Mouse (Mus musculus) E14TG2a.4 (cell line): Measurements from ENCODE around the gene Cbln3.

Experiments used
- H3K27me3 ChIP-seq: 2 replicates; pipeline ENCODE4 v1.6.1; 2014; ENCODE audit warnings: low read length, control low read depth; ENCODE audit not compliant: insufficient read depth
- H3K36me3 ChIP-seq: 2 replicates; pipeline ENCODE4 v1.6.1; 2014; ENCODE audit warnings: low read length, control low read depth; ENCODE audit not compliant: insufficient read depth
- H3K4me1 ChIP-seq: replicated peaks from 2 replicates; pipeline ENCODE4 v1.6.1; 2014; ENCODE audit warnings: low read depth, low read length, control low read depth
- H3K4me3 ChIP-seq: replicated peaks from 2 replicates; pipeline ENCODE4 v1.5.1; 2014; ENCODE audit warnings: mild to moderate bottlenecking, low read length
- H3K9me3 ChIP-seq: 2 replicates; pipeline ENCODE4 v1.6.1; 2014; ENCODE audit warnings: low read length, control low read depth
- CTCF ChIP-seq: conservative IDR thresholded peaks from 2 replicates; pipeline ENCODE4 v1.5.1; 2014; ENCODE audit warnings: low read length
- NANOG ChIP-seq: IDR thresholded peaks from 2 replicates; pipeline ENCODE4 v1.6.1; 2014; ENCODE audit warnings: borderline replicate concordance, low read length, mixed read lengths
- POU5F1 ChIP-seq: IDR thresholded peaks from 2 replicates; pipeline ENCODE4 v1.6.1; 2014; ENCODE audit warnings: low read length, borderline replicate concordance

Cbln3 gene

DNA sequence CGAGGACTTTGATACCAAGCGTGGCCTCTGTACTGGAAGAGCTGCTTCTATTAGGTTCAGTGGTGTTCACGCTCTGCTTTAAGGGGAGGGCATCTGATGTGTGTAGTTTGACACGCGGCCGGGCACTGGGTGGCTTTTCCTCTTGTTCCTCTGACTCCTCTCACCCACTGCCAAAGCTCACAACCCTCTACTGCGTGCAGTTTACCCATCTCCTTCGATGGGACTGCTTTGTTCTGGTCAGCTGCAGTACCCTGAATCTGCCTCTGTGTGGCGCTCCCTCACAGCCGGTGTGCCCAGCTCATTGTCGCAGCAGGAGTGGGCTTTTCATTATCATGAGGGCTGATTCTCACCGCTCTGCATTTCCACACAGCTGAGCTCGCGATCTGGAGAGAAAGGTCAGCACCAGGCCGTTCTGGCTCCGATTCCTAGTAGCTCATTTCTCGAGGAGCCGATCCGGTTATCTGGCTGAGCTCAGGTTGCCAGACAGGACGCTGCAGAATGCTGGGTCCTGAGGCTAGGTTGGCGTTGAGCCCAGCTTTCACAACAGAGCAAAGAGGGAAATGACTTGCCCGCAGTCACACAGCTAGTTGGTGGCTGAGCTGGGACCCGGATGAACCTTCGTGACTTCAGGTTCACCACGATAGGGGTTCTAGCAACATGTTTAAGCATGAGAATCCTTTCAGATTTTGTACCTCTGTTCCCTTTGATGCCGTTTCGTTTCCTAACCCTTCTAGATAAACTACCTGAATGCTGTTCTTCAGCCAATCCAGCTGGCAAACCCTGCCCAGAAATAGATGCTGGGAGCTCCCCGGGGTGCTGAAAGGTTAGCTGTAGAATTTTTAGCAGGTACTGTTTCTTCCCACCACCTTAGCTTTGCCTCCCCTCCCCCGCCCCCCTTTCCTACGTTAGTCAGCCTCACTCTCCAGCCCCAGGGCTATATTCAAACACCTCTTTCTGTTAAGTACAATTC, 10.2 kb downstream of the Cbln3 start:
- Histone ChIP-seq H3K27me3 (peaks cover 16% of the 10 kb centered on the region), H3K4me1 (peaks cover 69% of the 10 kb centered on the region), H3K4me3 (peak overlapping the region; percentile 67), H3K36me3 (peaks cover 27% of the 10 kb centered on the region), H3K9me3 (0 out of 2 replicates have a peak, but pooled peaks cover 3% of the 10 kb centered on the region)
- TF ChIP-seq CTCF (peak; percentile 96), POU5F1 (no peak)

DNA sequence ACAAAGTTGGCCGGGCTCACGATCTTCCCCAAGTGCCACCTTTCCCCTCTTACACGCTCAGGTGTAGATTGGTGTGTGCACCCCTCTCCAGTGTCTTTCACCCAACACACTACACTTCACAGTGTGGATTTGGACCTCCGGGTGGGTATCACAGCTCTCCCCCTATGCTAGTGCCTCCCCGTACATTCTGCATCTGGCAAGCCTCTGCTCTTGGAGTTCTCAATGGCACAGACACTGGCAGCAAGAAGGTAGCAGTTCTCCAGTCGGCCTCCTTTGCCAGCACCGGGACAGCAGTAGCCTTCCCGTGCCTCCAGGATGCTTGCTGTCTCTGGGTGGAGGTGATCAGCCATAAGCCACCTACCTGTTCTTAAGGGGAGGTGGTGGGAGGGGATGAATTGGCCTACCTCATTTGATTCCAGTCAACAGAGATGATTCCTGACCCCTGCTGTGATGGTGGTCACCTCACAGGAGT, 10.9 kb downstream of the Cbln3 start:
- peaks cover 16% of the 10 kb centered on the region for H3K27me3 ChIP-seq
- H3K9me3 ChIP-seq, result 0 out of 2 replicates have a peak, but pooled peaks cover 3% of the 10 kb centered on the region
- TF ChIP-seq CTCF (no peak), NANOG (no peak), POU5F1 (no peak)
- peaks cover 72% of the 10 kb centered on the region for H3K4me1 ChIP-seq
- no peak overlapping the region for H3K4me3 ChIP-seq
- peaks cover 27% of the 10 kb centered on the region for H3K36me3 ChIP-seq

DNA sequence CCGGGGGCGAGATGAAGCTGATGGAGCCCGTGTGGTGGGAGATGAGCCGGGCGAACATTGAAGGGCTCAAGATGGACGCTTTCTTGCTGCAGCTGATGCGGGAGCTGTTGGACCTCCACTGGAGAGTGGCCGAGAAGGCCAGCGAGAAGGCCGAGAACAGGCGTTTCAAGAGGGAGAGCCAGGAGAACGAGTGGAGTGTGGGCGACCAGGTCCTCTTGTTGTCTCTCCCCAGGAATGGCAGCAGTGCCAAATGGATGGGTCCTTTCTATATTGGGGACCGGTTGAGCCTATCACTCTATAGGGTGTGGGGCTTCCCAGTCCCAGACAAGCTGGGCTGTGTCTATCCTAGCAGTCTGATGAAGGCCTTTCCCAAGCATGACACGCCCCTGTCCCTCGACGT, 11.6 kb downstream of the Cbln3 start:
- Histone ChIP-seq H3K9me3 (0 out of 2 replicates have a peak, but pooled peaks cover 3% of the 10 kb centered on the region), H3K4me1 (peaks cover 74% of the 10 kb centered on the region), H3K36me3 (peaks cover 27% of the 10 kb centered on the region), H3K27me3 (peaks cover 12% of the 10 kb centered on the region; the same call in 1 of the 2 replicates), H3K4me3 (peak overlapping the region; percentile 43)
- TF ChIP-seq CTCF (no peak), POU5F1 (no peak), NANOG (no peak)

DNA sequence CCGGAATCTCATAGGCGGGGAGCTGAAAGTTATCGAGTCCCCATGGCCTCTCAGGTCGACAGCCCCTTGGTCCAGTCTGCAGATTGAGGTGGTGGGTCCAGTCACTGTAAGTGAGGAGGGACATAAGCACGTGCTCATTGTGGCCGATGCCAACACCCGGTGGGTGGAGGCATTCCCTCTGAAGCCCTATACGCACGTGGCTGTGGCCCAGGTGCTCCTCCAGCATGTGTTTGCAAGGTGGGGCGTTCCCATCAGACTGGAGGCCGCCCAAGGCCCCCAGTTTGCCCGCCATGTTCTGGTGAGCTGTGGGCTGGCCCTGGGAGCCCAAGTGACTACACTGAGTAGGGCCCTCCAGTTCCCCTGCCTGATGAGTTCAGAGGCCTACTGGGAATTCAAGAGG, 12.2 kb downstream of the Cbln3 start:
- peak overlapping the region; percentile 43 for H3K4me3 ChIP-seq
- H3K27me3 ChIP-seq, result peaks cover 9% of the 10 kb centered on the region; the same call in 1 of the 2 replicates
- H3K9me3 ChIP-seq, result 0 out of 2 replicates have a peak, but pooled peaks cover 3% of the 10 kb centered on the region
- H3K36me3 ChIP-seq, result peaks cover 27% of the 10 kb centered on the region
- peaks cover 76% of the 10 kb centered on the region for H3K4me1 ChIP-seq
- no peak for TF ChIP-seq POU5F1
- TF ChIP-seq CTCF, result no peak
- TF ChIP-seq NANOG, result no peak

DNA sequence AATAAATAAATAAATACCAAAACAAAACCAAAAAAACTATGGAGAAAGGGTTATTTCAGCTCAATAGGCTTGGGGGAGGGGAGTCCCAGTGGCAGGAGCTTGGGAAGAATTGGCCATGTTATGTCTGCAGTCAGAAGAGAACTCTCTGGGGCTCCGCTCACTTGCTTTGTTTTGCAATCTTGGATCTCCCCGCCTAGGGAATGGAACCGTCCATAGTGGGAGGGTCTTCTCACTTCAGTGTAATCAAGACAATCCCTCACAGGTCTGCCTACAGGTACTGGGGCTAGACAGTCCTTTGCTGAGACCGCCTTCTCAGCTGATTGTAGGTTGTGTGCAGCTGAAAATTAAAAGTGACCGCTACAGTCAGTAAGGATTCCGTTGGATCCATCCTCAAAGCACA, 14.7 kb downstream of the Cbln3 start:
- H3K27me3 ChIP-seq, result no peaks in the 10 kb centered on the region
- no peak for TF ChIP-seq NANOG
- TF ChIP-seq CTCF, result no peak
- TF ChIP-seq POU5F1, result no peak
- no peak overlapping the region for H3K4me3 ChIP-seq
- 0 out of 2 replicates have a peak, but pooled peaks cover 3% of the 10 kb centered on the region for H3K9me3 ChIP-seq
- peaks cover 50% of the 10 kb centered on the region for H3K36me3 ChIP-seq
- peaks cover 74% of the 10 kb centered on the region for H3K4me1 ChIP-seq

DNA sequence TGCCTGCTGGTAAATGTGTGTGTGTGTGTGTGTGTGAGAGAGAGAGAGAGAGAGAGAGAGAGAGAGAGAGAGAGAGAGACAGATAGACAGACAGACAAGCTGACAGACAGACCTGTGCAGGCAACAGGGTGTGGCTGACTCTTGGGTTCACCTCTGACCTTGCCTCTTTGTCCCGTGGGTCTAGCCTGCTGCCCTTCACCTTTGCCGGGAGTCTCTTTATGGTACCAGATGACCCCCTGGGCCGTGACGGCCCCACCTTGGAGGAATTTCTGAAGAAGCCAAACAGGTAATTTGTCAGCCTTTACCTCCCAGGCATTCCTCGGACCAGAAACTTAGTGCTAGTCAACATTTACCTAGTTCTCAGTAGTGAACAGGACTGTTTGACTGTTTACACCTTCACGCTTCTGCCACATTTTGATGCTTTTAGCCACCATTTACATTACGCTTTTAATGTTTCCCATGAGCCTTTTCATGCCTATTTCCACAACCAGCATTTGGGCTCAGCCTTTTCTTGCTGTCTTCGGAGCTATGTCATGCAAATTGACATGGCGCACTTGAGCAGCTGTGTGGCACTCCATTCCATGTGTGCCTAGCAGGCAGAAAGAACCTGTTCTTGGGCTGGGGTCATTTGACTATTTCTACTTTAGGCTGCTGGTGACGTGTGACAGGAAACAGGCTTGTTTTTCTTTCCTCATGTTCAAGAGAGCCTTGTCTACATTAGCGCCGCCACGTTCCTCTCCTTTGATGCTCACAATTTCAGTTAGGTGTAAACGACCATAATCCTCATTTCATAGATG, 15.8 kb downstream of the Cbln3 start:
- Histone ChIP-seq H3K36me3 (peaks cover 57% of the 10 kb centered on the region), H3K9me3 (0 out of 2 replicates have a peak, but pooled peaks cover 3% of the 10 kb centered on the region), H3K27me3 (no peaks in the 10 kb centered on the region), H3K4me1 (peaks cover 72% of the 10 kb centered on the region), H3K4me3 (peak overlapping the region; percentile 39)
- TF ChIP-seq POU5F1, result no peak
- TF ChIP-seq NANOG, result no peak
- no peak for TF ChIP-seq CTCF

GRCm38 (mm10) chr14:55866962-55867361, 17.2 kb downstream of the Cbln3 start:
- TF ChIP-seq POU5F1 (no peak), NANOG (no peak), CTCF (peak; percentile 97)
- Histone ChIP-seq H3K4me3 (no peak overlapping the region), H3K4me1 (peaks cover 72% of the 10 kb centered on the region), H3K9me3 (0 out of 2 replicates have a peak, but pooled peaks cover 3% of the 10 kb centered on the region), H3K27me3 (no peaks in the 10 kb centered on the region), H3K36me3 (peaks cover 57% of the 10 kb centered on the region)

DNA sequence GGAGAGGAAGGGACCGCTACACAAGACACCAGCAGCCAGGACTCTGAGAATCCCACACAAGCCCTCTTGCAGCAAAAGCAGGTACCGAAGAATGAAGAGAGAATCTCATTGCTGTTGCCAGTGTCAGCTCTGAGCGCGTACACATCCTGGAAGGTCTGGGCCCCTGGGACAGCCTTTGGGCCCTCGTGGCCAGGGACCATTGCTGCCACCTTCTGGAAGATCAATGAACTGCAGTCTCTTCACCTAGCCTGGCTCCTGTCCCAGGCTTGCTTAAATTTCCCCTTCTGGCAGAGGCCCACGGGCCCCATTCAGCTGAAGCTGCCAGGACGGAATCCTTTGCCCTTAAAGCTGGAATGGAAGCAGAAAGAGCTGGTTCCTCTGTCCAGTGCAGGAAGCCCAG, 20.4 kb downstream of the Cbln3 start:
- peak overlapping the region; percentile 68 for H3K4me3 ChIP-seq
- H3K9me3 ChIP-seq, result no peaks in the 10 kb centered on the region
- TF ChIP-seq NANOG (no peak), POU5F1 (no peak), CTCF (peak; percentile 93)
- H3K4me1 ChIP-seq, result peaks cover 60% of the 10 kb centered on the region
- peaks cover 35% of the 10 kb centered on the region for H3K36me3 ChIP-seq
- H3K27me3 ChIP-seq, result no peaks in the 10 kb centered on the region
